Comparison of ENCODE assay signal across 8 mouse cellular contexts in genomic region chr3:95228148-95228893, GRCm38 (mm10). TPM values are rescaled to one million over a fixed set of nuclear protein-coding genes. Genes with fewer than 3 reads are reported as not detected.
DNase-seq lines count a peak whose midpoint lies in the region; ATAC-seq lines count a peak whose summit lies in the region.

Cdc42se1 (plus strand) TSS chr3:95228732.

- DNase-seq in adrenal gland, adult 18-20 months (ENCODE audit: low spot score in 2 of 2) = peak; percentile 88 to 89
- DNase-seq in embryo, embryonic 10.5 days (ENCODE audit: low spot score) = peak; percentile 95
- peak; percentile 89 for DNase-seq in gastrocnemius, postnatal 25 days
- peak; percentile 92 for DNase-seq in intestine, embryonic 14.5 days (ENCODE audit: low spot score)
- DNase-seq in left cerebral cortex, postnatal 10 days (ENCODE audit: extremely low spot score in 1 of 2, low spot score in 2 of 2) = peak; percentile 90 to 94
- peak; percentile 90 for DNase-seq in right cerebral cortex, postnatal 14 days
- DNase-seq in urinary bladder, postnatal 25 days (ENCODE audit: low spot score) = peak; percentile 81

- H3K9ac ChIP-seq in intestine, embryonic 14.5 days (ENCODE audit: low read length) = peak within 1 kb of the TSS; percentile 77

- peak within 1 kb of the TSS; percentile 96 for H3K27ac ChIP-seq in intestine, embryonic 14.5 days (ENCODE audit: low read depth)

- no peaks in the 10 kb centered on the region for H3K27me3 ChIP-seq in intestine, embryonic 14.5 days (replicated peaks; ENCODE audit: control insufficient read depth, insufficient read depth, low read length)

- no peaks in the 10 kb centered on the region for H3K9me3 ChIP-seq in intestine, embryonic 14.5 days (ENCODE audit: control insufficient read depth, low read length)

- H3K4me3 ChIP-seq in intestine, embryonic 14.5 days (ENCODE audit: low read depth, low read length) = peak within 1 kb of the TSS; percentile 85

- intact Hi-C loops in left cerebral cortex, postnatal 10 days (cut with DNase I) = loop anchor here (5.0 kb wide), 1 partner anchor 39 kb away; no protein-coding TSS in a partner anchor

- H3K4me1 ChIP-seq in intestine, embryonic 14.5 days (replicated peaks; ENCODE audit: control insufficient read depth, insufficient read depth, low read length) = peaks cover 28% of the 10 kb centered on the region

- under 1% methylated on average over 64 of the region's 64 CpGs for WGBS in intestine, embryonic 14.5 days

- H3K36me3 ChIP-seq in intestine, embryonic 14.5 days (ENCODE audit: control insufficient read depth, insufficient read depth, low read length) = peaks cover 38% of the 10 kb centered on the region

- ATAC-seq in intestine, embryonic 14.5 days (replicated peaks; ENCODE audit: low FRiP score, low TSS enrichment, low read depth) = peak; percentile 87
- ATAC-seq in megakaryocyte progenitor cell, adult 5-6 weeks (replicated peaks; ENCODE audit: poor library complexity) = peak; percentile 75

- peak within 1 kb of the TSS; percentile 90 for H3K4me2 ChIP-seq in intestine, embryonic 14.5 days (ENCODE audit: low read length)

RNA-seq across cellular contexts. Expression of gene Cdc42se1, which starts in this region (rescaled TPM):
- 10 to 100 TPM; 62.8 to 75.0 TPM for total RNA-seq in adrenal gland, adult 18-20 months (2021)
- 10 to 100 TPM; 15.5 TPM for total RNA-seq in gastrocnemius, postnatal 25 days (2021)
- polyA plus RNA-seq in intestine, embryonic 14.5 days (2014; fragmentation: Nextera tagmentation; extraction: Ambion mirVana) = 92.6 and 98.7 TPM in 2 replicates
- 10 to 100 TPM; 66.1 to 71.3 TPM for total RNA-seq in left cerebral cortex, postnatal 10 days (2021)
- total RNA-seq in megakaryocyte progenitor cell, adult 5-6 weeks (2015) = 56.2 and 56.7 TPM in 2 replicates
- 52.5 and 60.3 TPM in 2 replicates for total RNA-seq in megakaryocyte progenitor cell, adult 5-6 weeks (2017)

Comparison
In these comparisons a context has a peak if more than half of its experiments do, and no peak if none do; other contexts are left out.
1. Peak in every context shown above with its lines: DNase-seq, ATAC-seq, H3K4me3 ChIP-seq and H3K27ac ChIP-seq.